Mouse (Mus musculus): ENCODE results near the gene Scaf8. TPM values are rescaled to one million over a fixed set of nuclear protein-coding genes. Genes with fewer than 3 reads are reported as not detected.
"Not testable (repeated sequence)": the region's sequence is repeated elsewhere in the genome, so short reads cannot be mapped to it uniquely, and the experiment has no call there.

Gene Scaf8
- polyA plus RNA-seq (2016; fragmentation: Nextera tagmentation; extraction: Ambion mirVana) = 23.6 and 24.9 TPM in 2 replicates

DNA sequence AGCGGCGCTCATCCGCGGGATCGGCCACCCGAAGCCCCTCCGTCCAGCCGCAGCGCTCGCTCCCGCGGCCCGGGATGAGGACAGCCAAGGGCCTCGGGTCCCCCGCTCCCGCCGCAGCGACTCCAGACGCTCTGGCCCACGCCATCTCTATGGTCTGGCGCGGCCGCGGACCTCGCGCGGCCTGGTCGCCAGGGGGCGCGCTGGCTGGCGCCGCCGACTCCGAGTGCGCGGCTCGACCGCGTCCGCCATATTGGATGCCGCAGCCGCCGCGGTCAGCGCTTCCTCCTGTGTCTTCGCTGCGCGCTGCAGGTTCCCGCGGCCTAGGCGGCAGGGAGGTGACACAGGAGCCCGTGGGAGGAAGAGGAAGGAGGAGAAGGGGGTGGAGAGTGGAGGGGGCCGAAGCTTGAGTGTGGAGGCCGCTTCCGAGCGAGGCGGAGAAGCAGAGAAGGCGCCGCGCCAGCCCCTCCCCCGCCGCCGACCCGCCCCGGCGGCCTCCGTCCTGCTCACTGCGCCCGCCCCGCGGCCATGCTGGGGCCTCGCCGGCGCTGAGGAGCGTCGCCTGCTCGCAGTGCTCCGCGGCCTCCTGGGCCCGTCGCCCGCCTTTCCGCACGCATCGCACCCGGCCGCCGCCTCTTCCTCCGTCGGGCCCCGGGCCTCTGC, at the start of gene Scaf8:
Gene Scaf8, plus strand, starts transcription at position 253 of the 660 bp plus-strand sequence.
- ATAC-seq (ENCODE audit: low FRiP score, low read depth) = peak; percentile 96
- Histone ChIP-seq H3K4me3 (peak within 1 kb of the TSS; percentile 86), H3K9ac (peak within 1 kb of the TSS; percentile 92), H3K36me3 (no peaks in the 10 kb centered on the region), H3K27me3 (replicated peaks) (no peaks in the 10 kb centered on the region), H3K9me3 (no peaks in the 10 kb centered on the region), H3K4me2 (replicated peaks) (peak within 1 kb of the TSS; percentile 76), H3K4me1 (peaks cover 25% of the 10 kb centered on the region), H3K27ac (peak within 1 kb of the TSS; percentile 98)
- WGBS = under 1% methylated on average over 85 of the region's 91 CpGs

DNA sequence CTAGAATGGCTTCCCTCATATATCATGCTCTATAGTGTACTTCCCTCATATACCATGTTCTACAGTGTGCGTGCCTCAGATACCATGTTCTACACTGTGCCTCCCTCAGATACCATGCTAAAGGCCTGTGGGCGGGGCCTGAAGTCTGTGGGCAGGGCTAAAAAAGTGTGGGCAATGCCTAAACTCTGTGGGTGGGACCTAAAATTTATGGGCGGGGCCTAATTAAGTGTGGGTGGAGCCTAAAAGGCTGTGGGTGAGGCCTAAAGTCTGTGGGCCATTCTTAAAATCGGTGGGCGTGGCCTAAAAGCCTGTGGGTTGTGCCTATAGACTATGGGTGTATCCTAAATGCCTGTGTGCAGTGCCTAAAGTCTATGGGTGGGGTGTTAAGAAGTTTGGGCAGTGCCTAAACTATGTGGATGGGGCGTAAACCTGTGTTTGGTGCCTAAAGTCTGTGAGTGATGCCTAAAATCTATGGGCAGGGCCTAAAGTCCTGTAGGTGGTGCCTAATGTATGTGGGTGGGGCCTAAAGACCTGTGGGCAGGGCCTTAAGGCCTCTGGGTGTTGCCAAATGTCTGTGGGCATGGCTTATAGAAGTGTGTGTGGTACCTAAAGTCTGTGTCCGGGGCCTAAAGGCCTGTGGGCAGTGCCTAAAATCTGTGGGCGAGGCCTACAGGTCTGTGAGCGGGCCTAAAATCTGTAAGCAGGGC, 39.5 kb upstream of the Scaf8 start:
- H3K36me3 ChIP-seq = peaks cover 68% of the 10 kb centered on the region
- 92% methylated on average over 9 of the region's 9 CpGs for WGBS
- no peak overlapping the region for H3K4me2 ChIP-seq (replicated peaks)
- H3K4me1 ChIP-seq = no peaks in the 10 kb centered on the region
- no peak overlapping the region for H3K9ac ChIP-seq
- ATAC-seq (ENCODE audit: low FRiP score, low read depth) = no peak
- no peaks in the 10 kb centered on the region for H3K9me3 ChIP-seq
- H3K27me3 ChIP-seq (replicated peaks) = no peaks in the 10 kb centered on the region
- no peak overlapping the region for H3K4me3 ChIP-seq
- no peak overlapping the region for H3K27ac ChIP-seq

DNA sequence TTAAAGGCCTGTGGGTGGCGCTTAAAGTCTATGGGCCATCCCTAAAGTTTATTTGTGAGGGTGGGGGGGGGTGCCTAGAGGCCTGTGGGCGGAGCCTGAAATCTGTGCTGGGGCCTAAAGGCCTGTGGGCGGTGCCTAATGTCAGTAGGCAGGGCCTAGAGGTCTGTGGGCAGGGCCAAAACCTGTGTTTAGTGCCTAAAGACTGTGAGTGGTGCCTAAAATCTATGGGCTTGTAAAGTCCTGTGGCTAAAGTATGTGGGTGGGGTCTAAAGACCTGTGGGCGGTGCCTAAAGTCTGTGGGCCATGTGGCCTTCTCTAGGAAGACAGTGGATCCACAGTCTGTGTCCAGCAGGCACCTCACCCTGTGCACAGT, 38.9 kb upstream of the Scaf8 start:
- Histone ChIP-seq H3K4me2 (replicated peaks) (no peak overlapping the region), H3K27me3 (replicated peaks) (no peaks in the 10 kb centered on the region), H3K36me3 (peaks cover 63% of the 10 kb centered on the region), H3K4me1 (no peaks in the 10 kb centered on the region), H3K27ac (no peak overlapping the region), H3K9me3 (no peaks in the 10 kb centered on the region), H3K9ac (no peak overlapping the region), H3K4me3 (no peak overlapping the region)
- ATAC-seq (ENCODE audit: low FRiP score, low read depth) = no peak
- 90% methylated on average over 4 of the region's 4 CpGs for WGBS

DNA sequence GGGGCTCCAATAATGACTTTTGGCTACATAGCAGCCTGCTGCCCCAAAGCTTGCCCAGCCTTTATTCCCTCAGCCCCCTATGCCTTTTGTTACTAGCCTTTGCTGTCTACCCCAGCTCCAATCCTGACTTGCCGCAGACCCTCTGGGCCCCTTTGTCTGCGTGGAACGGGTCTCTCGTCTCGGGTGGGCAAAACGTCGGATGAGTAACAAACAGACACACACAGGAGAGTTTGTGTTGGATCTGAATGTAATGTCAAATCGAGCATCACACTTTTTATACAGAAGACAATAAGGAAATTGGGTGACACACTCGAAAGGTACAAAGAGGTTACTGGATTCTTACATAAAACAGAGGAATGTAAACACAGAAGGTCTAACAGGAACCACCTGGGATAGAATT, 36.8 kb upstream of the Scaf8 start:
- ATAC-seq (ENCODE audit: low FRiP score, low read depth); H3K4me1 ChIP-seq; H3K9ac ChIP-seq; H3K4me3 ChIP-seq; H3K4me2 ChIP-seq (replicated peaks); H3K9me3 ChIP-seq; H3K27me3 ChIP-seq (replicated peaks); H3K27ac ChIP-seq: not testable (repeated sequence)
- WGBS = 95% methylated on average over 9 of the region's 9 CpGs
- H3K36me3 ChIP-seq = peaks cover 44% of the 10 kb centered on the region

DNA sequence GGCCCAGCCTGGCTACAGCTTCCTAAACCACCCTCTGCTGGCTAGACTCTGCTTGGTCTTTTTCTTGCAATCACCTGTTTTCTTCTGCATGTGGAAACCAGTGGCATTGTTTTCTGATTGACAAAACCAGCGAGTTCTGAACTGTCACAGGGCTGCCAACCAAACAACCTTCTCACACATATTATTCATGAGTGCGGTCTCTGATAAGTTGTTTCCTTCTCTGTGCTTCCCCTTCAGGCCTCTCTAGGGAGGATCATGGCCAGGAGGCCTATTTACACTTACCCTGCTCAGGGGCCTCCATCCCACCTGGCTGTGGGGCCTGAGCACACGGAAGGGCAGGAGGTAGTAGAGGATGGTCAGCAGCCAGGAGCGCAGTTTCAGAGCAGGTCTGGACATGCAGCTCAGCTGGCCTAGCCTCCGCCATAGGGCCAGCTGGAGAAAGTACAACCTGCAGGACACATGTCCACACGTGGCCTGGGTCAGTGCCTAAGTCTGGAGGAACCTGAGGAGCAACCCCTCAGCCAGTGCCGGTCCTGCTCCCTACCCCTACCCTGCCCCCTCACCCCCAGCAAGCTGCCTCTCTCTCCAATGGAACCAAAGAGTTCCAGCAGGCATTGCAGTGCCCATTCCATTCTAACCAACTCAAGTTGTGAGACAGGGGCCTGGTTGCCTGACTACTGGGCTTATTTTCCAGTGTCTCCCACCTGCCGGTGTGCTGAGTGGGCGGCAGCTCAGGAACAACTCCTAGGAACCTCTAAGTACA, 34.0 kb upstream of the Scaf8 start:
- not testable (repeated sequence) for H3K27ac ChIP-seq; H3K9me3 ChIP-seq; H3K27me3 ChIP-seq (replicated peaks); ATAC-seq (ENCODE audit: low FRiP score, low read depth); H3K4me3 ChIP-seq; H3K4me1 ChIP-seq; H3K9ac ChIP-seq; H3K4me2 ChIP-seq (replicated peaks)
- H3K36me3 ChIP-seq = peaks cover 16% of the 10 kb centered on the region
- WGBS = 84% methylated on average over 7 of the region's 9 CpGs

DNA sequence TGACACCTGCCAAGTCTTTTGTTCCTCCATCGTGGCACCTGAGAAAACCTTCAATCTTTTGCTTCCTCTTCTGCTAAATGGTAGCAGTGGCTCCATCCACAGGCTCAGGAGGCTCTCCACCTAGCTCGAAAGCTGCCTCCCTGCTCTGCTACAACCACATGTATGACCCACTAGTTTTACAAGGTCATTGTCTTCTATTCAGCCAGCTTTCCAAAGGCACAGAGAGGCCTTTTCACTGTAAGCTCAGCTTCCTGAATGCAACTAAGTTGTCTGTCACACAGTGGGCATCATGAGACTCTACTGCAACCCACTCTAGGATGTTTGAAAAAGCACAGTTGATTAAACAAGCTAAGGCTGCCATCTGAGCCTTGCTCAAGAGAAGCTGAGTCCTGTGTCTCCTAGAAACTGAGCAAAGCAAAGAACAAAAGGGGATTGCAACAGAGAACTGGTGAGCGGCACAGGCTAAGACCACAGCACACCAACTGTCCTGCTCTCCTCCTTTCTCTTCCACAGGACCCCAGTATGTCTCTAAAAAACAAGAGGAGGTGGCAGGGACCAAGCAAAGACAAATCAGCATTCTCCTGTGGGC, 33.2 kb upstream of the Scaf8 start:
- not testable (repeated sequence) for H3K36me3 ChIP-seq; H3K9ac ChIP-seq; H3K4me2 ChIP-seq (replicated peaks); H3K4me3 ChIP-seq; H3K27ac ChIP-seq; H3K27me3 ChIP-seq (replicated peaks); H3K9me3 ChIP-seq; H3K4me1 ChIP-seq
- ATAC-seq (ENCODE audit: low FRiP score, low read depth) = peak; percentile 31
- 79% methylated on average over 3 of the region's 3 CpGs for WGBS

DNA sequence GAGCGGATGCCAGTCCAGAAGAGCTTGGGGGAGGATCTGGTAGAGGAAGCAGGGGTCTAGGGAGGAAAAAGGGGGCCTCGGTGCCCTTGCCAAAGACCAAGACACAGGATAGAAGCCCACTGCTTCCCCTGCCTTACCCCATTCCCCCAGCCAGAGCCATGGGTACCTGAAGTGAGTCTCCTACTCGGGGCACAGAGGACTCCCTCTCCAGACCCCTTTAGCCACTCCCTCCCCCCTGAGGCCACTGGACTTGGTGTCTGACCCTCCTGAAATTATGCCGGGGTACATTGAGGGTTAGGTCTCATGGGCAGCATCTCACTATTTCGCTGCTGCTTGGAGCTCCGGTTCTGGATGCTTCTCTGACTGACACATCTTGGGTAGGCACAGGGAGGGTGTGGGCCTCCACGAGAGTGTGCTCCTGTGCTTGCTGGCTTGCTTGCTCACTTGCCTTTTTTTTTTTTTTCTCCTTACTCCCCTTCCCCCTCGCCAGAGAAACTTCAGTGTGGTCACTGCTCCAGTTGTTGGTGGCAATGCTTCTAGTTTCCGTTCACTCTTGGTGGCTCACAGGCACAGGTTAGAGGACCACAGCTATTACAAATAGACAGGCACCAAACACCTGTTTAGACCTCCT, 32.5 kb upstream of the Scaf8 start:
- peak overlapping the region; percentile 49 for H3K4me2 ChIP-seq (replicated peaks)

DNA sequence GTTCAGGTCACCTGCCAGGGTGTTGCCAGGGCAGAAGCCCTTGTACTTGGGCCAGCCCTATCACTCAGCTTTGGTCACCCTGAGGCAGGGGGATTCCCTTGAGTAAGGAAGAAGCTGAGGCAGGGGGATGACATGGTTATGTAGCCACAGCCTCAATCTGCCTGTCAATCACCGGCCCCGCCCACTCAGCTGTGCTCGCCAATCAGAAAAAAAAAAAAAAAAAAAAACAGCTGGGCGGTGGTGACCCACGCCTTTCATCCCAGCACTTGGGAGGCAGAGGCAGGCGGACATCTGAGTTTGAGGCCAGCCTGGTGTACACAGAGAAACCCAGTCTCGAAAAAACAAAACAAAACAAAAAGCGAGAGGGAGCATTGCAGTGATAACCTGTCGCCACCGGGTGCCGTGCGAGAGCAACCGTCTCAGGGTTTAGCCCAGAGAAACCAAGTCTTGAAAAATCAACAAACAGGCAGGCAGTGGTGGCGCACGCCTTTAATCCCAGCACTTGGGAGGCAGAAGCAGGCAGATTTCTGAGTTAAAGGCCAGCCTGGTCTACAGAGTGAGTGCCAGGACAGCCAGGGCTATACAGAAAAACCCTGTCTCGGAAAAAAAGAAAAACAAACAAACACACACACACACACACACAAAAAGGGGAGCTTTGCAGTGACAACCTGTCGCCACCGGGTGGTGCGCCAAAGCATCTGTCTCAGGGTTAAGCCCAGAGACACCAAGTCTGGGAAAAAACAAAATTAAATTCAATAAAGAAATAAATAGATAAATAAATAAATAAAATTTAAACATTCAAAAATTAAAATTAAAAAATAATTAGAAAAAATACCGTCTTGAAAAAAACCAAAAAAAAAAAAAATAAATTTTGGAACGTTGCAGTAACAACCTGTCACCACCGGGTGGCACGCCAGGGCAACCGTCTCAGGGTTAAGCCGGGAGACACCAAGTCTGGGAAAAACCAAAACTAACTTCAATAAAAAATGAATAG, 31.7 kb upstream of the Scaf8 start:
- ATAC-seq (ENCODE audit: low FRiP score, low read depth) = peak; percentile 8; the same call in 1 of the 2 replicates
- H3K27ac ChIP-seq; H3K9me3 ChIP-seq; H3K36me3 ChIP-seq; H3K27me3 ChIP-seq (replicated peaks); H3K4me1 ChIP-seq; H3K9ac ChIP-seq: not testable (repeated sequence)
- 4% methylated on average over 25 of the region's 25 CpGs for WGBS
- Histone ChIP-seq H3K4me3 (peak overlapping the region; percentile 24), H3K4me2 (replicated peaks) (peak overlapping the region; percentile 49)

More for the DNA sequence above, 32.5 kb upstream of the Scaf8 start:
- not testable (repeated sequence) for H3K27ac ChIP-seq; H3K27me3 ChIP-seq (replicated peaks); H3K9me3 ChIP-seq; H3K9ac ChIP-seq; H3K4me3 ChIP-seq; H3K36me3 ChIP-seq; H3K4me1 ChIP-seq
- ATAC-seq (ENCODE audit: low FRiP score, low read depth) = peak; percentile 63
- WGBS = 85% methylated on average over 7 of the region's 9 CpGs

DNA sequence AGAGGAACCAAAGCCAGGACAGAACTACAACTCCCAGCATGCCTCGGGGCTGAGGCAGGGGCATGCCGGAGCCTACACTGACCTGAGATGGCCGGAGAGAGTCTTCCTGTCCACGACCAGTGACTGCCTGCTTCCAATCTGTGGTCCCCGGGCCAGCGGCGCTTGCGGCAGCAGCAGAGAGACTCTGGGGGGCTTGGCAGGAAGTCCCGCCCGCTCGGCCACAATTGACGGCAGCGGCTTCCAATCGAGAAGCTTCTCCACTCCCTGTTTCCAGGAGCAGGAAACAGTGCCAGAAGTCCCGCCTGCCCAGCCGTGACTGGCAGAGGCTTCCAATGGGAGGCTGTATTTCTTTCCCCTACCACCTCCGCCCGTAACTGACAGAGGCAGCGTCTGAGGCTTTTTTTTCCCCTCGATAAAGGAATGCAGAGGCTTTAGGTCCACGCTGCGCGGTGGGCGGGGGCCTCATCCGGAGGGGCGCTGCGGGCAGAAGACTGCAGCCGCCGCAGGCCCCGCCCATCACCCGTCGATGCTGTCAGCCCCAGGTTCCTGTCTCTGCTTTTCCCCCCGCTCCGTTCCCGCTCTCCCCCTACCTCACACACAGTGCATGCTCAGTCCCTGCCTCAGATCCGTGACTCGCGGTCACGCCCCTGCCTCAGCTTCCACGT, 30.8 kb upstream of the Scaf8 start:
- peak overlapping the region; percentile 47 for H3K4me3 ChIP-seq
- H3K27ac ChIP-seq = peak overlapping the region; percentile 70
- H3K9me3 ChIP-seq = peaks cover 3% of the 10 kb centered on the region; the same call in 1 of the 2 replicates
- no peaks in the 10 kb centered on the region for H3K36me3 ChIP-seq
- no peaks in the 10 kb centered on the region for H3K4me1 ChIP-seq
- WGBS = under 1% methylated on average over 40 of the region's 40 CpGs
- H3K27me3 ChIP-seq (replicated peaks) = no peaks in the 10 kb centered on the region
- ATAC-seq (ENCODE audit: low FRiP score, low read depth) = peak; percentile 76
- H3K4me2 ChIP-seq (replicated peaks) = peak overlapping the region; percentile 64
- 0 out of 2 replicates have a peak overlapping the region, but pooled peaks have one; percentile 48 for H3K9ac ChIP-seq

DNA sequence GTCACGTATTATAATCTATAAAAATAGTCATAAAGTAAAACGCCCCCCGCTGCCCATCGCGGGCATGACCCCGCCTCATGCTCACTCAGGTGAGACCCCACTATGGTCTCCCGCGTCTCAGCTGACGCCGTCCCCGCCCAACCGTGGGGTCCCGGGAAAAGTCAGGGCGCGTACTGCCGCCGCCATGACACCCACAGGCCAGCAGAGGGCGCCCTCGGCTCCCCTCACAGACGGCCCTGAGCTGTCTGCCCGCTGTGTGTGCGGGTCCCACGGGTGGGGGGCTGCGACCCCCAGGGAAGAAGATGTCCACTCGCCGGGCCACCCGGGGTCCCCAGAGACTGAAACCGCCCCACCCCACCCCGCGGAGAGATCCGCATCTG, 30.2 kb upstream of the Scaf8 start:
- Histone ChIP-seq H3K4me1 (no peaks in the 10 kb centered on the region), H3K9me3 (peaks cover 3% of the 10 kb centered on the region; the same call in 1 of the 2 replicates), H3K4me3 (peak overlapping the region; percentile 47), H3K27me3 (replicated peaks) (no peaks in the 10 kb centered on the region), H3K27ac (peak overlapping the region; percentile 70; the same call in 1 of the 2 replicates), H3K4me2 (replicated peaks) (peak overlapping the region; percentile 64), H3K36me3 (no peaks in the 10 kb centered on the region), H3K9ac (peak overlapping the region; percentile 48; the same call in 1 of the 2 replicates)
- under 1% methylated on average over 31 of the region's 31 CpGs for WGBS
- ATAC-seq (ENCODE audit: low FRiP score, low read depth) = peak; percentile 46
